Mouse (Mus musculus) G1E (cell line): ENCODE measurements around the gene Abtb1.

Source experiments
- CTCF ChIP-seq: IDR thresholded peaks from 2 replicates; pipeline ENCODE4 v1.5.1; 2012; ENCODE audit warnings: low read depth, low read length, inconsistent platforms, mixed read lengths
- GATA1 ChIP-seq: IDR thresholded peaks from 2 replicates; pipeline ENCODE4 v1.6.1; 2012; ENCODE audit warnings: borderline replicate concordance, low read length, inconsistent platforms, mixed read lengths
- POLR2AphosphoS5 ChIP-seq: IDR thresholded peaks from 2 replicates; pipeline ENCODE4 v1.6.1; 2012; ENCODE audit warnings: low read depth, low read length, inconsistent platforms; ENCODE audit not compliant: insufficient replicate concordance
- TAL1 ChIP-seq: conservative IDR thresholded peaks from 2 replicates; pipeline ENCODE4 v1.6.1; 2012; ENCODE audit warnings: low read depth, low read length, inconsistent platforms, mixed read lengths

- TF ChIP-seq CTCF (no peak), TAL1 (no peak), GATA1 (no peak), POLR2AphosphoS5 (no peak)
Measured at GRCm38 (mm10) chr6:88857249-88857648, 15.5 kb upstream of the Abtb1 start.
